Mouse (Mus musculus) pancreas, adult 10 weeks (tissue): ENCODE measurements around the gene Esf1. TPM values are rescaled to one million over a fixed set of nuclear protein-coding genes. Genes with fewer than 3 reads are reported as not detected.

Experiments
- polyA plus RNA-seq: library from polyadenylated mRNA; stranded (reverse); fragments of 350-450 nt; fragmentation: Illumina TruSeq; extraction: RNeasy Lipid Tissue Mini Kit (QIAGEN cat#74804); gene quantifications from one replicate; pipeline ENCODE4 v1.2.3, GENCODE M21; 2015; ENCODE audit warnings: low read depth, low replicate concordance; ENCODE audit not compliant: insufficient read depth

The Esf1 gene
- 7.1 TPM for polyA plus RNA-seq

GRCm38 (mm10) chr2:140170127-140170802 lies at the start of gene Esf1, which contains the start of gene Ndufaf5:
Gene Esf1, minus strand, starts transcription at chr2:140170564.
Gene Ndufaf5, plus strand, starts transcription at chr2:140170649.

GRCm38 (mm10) chr2:140151743-140152142 lies 18.6 kb downstream of the Esf1 start, which contains the start of gene Gm17374:
Gene Gm17374, plus strand, starts transcription at chr2:140152043.

Other genes starting within 250 kb of the Esf1 start
- gene Tasp1, start 103.8 kb downstream of the Esf1 start, polyA plus RNA-seq, result 2.8 TPM
- gene Gm17374, start 18.5 kb downstream of the Esf1 start, polyA plus RNA-seq, result not detected
- gene Ndufaf5, start 85 bp upstream of the Esf1 start, polyA plus RNA-seq, result 3.5 TPM
- gene Sel1l2, start 219.1 kb upstream of the Esf1 start, polyA plus RNA-seq, result not detected
- 3.3 TPM for gene Macrod2, start 224.7 kb upstream of the Esf1 start, polyA plus RNA-seq